Mouse (Mus musculus): ENCODE data around the gene Cyp2w1. TPM values are rescaled to one million over a fixed set of nuclear protein-coding genes. Genes with fewer than 3 reads are reported as not detected.
A peak's percentile ranks its signal among the peaks of the same experiment; 100 is the strongest.

Gene Cyp2w1
- polyA plus RNA-seq, 1 experiment = 2.0 TPM

- Histone ChIP-seq H3K27ac (ENCODE audit: insufficient read depth, low read depth, low read length) (peak overlapping the region; percentile 6; the same call in 1 of the 2 replicates), H3K27me3 (ENCODE audit: control insufficient read depth, insufficient read depth, low read length) (no peaks in the 10 kb centered on the region), H3K4me1 (ENCODE audit: control insufficient read depth, insufficient read depth, insufficient read length, low read length) (peaks cover 43% of the 10 kb centered on the region), H3K4me3 (ENCODE audit: low read depth, low read length) (no peak overlapping the region), H3K36me3 (ENCODE audit: control insufficient read depth, insufficient read depth, low read length) (no peaks in the 10 kb centered on the region)
- TF ChIP-seq POLR2A (IDR thresholded peaks at IDR 0.05; ENCODE audit: low read depth, low read length) (no peak), CTCF (IDR thresholded peaks at IDR 0.05; ENCODE audit: extremely low read depth, insufficient read length, insufficient replicate concordance, low read depth, low read length) (no peak)
- 19% methylated on average over 8 of the region's 8 CpGs for WGBS
These were observed 789 bp upstream of the Cyp2w1 start for GRCm38 (mm10) chr5:139351628-139352027.

- Histone ChIP-seq H3K4me3 (ENCODE audit: low read depth, low read length) (no peak overlapping the region), H3K4me1 (ENCODE audit: control insufficient read depth, insufficient read depth, insufficient read length, low read length) (peaks cover 31% of the 10 kb centered on the region), H3K36me3 (ENCODE audit: control insufficient read depth, insufficient read depth, low read length) (no peaks in the 10 kb centered on the region), H3K27ac (ENCODE audit: insufficient read depth, low read depth, low read length) (no peak overlapping the region), H3K27me3 (ENCODE audit: control insufficient read depth, insufficient read depth, low read length) (no peaks in the 10 kb centered on the region)
- 24% methylated on average over 10 of the region's 10 CpGs for WGBS
- TF ChIP-seq CTCF (IDR thresholded peaks at IDR 0.05; ENCODE audit: extremely low read depth, insufficient read length, insufficient replicate concordance, low read depth, low read length) (peak; percentile 78; the same call in 1 of the 2 replicates), POLR2A (IDR thresholded peaks at IDR 0.05; ENCODE audit: low read depth, low read length) (no peak)
These were observed 1.1 kb downstream of the Cyp2w1 start for GRCm38 (mm10) chr5:139353496-139353895.

- Histone ChIP-seq H3K36me3 (ENCODE audit: control insufficient read depth, insufficient read depth, low read length) (no peaks in the 10 kb centered on the region), H3K27ac (ENCODE audit: insufficient read depth, low read depth, low read length) (no peak overlapping the region), H3K4me1 (ENCODE audit: control insufficient read depth, insufficient read depth, insufficient read length, low read length) (peaks cover 34% of the 10 kb centered on the region), H3K27me3 (ENCODE audit: control insufficient read depth, insufficient read depth, low read length) (no peaks in the 10 kb centered on the region), H3K4me3 (ENCODE audit: low read depth, low read length) (no peak overlapping the region)
- WGBS = 50% methylated on average over 11 of the region's 11 CpGs
- no peak for TF ChIP-seq POLR2A (IDR thresholded peaks at IDR 0.05; ENCODE audit: low read depth, low read length)
- no peak for TF ChIP-seq CTCF (IDR thresholded peaks at IDR 0.05; ENCODE audit: extremely low read depth, insufficient read length, insufficient replicate concordance, low read depth, low read length)
These were observed 1.5 kb downstream of the Cyp2w1 start for GRCm38 (mm10) chr5:139353946-139354345.

GRCm38 (mm10) chr5:139355235-139355772 is 2.9 kb downstream of the Cyp2w1 start:
- no peak overlapping the region for H3K4me3 ChIP-seq (ENCODE audit: low read depth, low read length)
- H3K36me3 ChIP-seq (ENCODE audit: control insufficient read depth, insufficient read depth, low read length) = no peaks in the 10 kb centered on the region
- peak; percentile 95 for TF ChIP-seq CTCF (IDR thresholded peaks at IDR 0.05; ENCODE audit: extremely low read depth, insufficient read length, insufficient replicate concordance, low read depth, low read length)
- no peak for TF ChIP-seq POLR2A (IDR thresholded peaks at IDR 0.05; ENCODE audit: low read depth, low read length)
- no peaks in the 10 kb centered on the region for H3K27me3 ChIP-seq (ENCODE audit: control insufficient read depth, insufficient read depth, low read length)
- WGBS = 40% methylated on average over 19 of the region's 19 CpGs
- H3K27ac ChIP-seq (ENCODE audit: insufficient read depth, low read depth, low read length) = 0 out of 2 replicates have a peak overlapping the region, but pooled peaks have one; percentile 10
- peaks cover 31% of the 10 kb centered on the region for H3K4me1 ChIP-seq (ENCODE audit: control insufficient read depth, insufficient read depth, insufficient read length, low read length)

- Histone ChIP-seq H3K4me1 (ENCODE audit: control insufficient read depth, insufficient read depth, insufficient read length, low read length) (peaks cover 14% of the 10 kb centered on the region), H3K27ac (ENCODE audit: insufficient read depth, low read depth, low read length) (no peak overlapping the region), H3K4me3 (ENCODE audit: low read depth, low read length) (no peak overlapping the region), H3K36me3 (ENCODE audit: control insufficient read depth, insufficient read depth, low read length) (no peaks in the 10 kb centered on the region), H3K27me3 (ENCODE audit: control insufficient read depth, insufficient read depth, low read length) (no peaks in the 10 kb centered on the region)
- no peak for TF ChIP-seq POLR2A (IDR thresholded peaks at IDR 0.05; ENCODE audit: low read depth, low read length)
- TF ChIP-seq CTCF (IDR thresholded peaks at IDR 0.05; ENCODE audit: extremely low read depth, insufficient read length, insufficient replicate concordance, low read depth, low read length) = peak; percentile 56; the same call in 1 of the 2 replicates
- WGBS = 56% methylated on average over 2 of the region's 2 CpGs
These were observed 6.2 kb downstream of the Cyp2w1 start for GRCm38 (mm10) chr5:139358653-139359052.

GRCm38 (mm10) chr5:139359244-139359643 is 6.8 kb downstream of the Cyp2w1 start:
- 42% methylated on average over 5 of the region's 5 CpGs for WGBS
- H3K4me1 ChIP-seq (ENCODE audit: control insufficient read depth, insufficient read depth, insufficient read length, low read length) = peaks cover 8% of the 10 kb centered on the region
- H3K36me3 ChIP-seq (ENCODE audit: control insufficient read depth, insufficient read depth, low read length) = no peaks in the 10 kb centered on the region
- no peak overlapping the region for H3K4me3 ChIP-seq (ENCODE audit: low read depth, low read length)
- no peaks in the 10 kb centered on the region for H3K27me3 ChIP-seq (ENCODE audit: control insufficient read depth, insufficient read depth, low read length)
- TF ChIP-seq POLR2A (IDR thresholded peaks at IDR 0.05; ENCODE audit: low read depth, low read length) = no peak
- TF ChIP-seq CTCF (IDR thresholded peaks at IDR 0.05; ENCODE audit: extremely low read depth, insufficient read length, insufficient replicate concordance, low read depth, low read length) = no peak
- no peak overlapping the region for H3K27ac ChIP-seq (ENCODE audit: insufficient read depth, low read depth, low read length)

GRCm38 (mm10) chr5:139363858-139364257 is 11.4 kb downstream of the Cyp2w1 start:
- TF ChIP-seq POLR2A (IDR thresholded peaks at IDR 0.05; ENCODE audit: low read depth, low read length) = no peak
- TF ChIP-seq CTCF (IDR thresholded peaks at IDR 0.05; ENCODE audit: extremely low read depth, insufficient read length, insufficient replicate concordance, low read depth, low read length) = no peak
- Histone ChIP-seq H3K27ac (ENCODE audit: insufficient read depth, low read depth, low read length) (no peak overlapping the region), H3K36me3 (ENCODE audit: control insufficient read depth, insufficient read depth, low read length) (no peaks in the 10 kb centered on the region), H3K27me3 (ENCODE audit: control insufficient read depth, insufficient read depth, low read length) (no peaks in the 10 kb centered on the region), H3K4me1 (ENCODE audit: control insufficient read depth, insufficient read depth, insufficient read length, low read length) (peaks cover 4% of the 10 kb centered on the region; the same call in 1 of the 2 replicates), H3K4me3 (ENCODE audit: low read depth, low read length) (no peak overlapping the region)
- WGBS = 34% methylated on average over 7 of the region's 7 CpGs
